Mouse (Mus musculus) myocyte (in vitro differentiated cells): Measurements from ENCODE around the gene Ptcd3.

Experiments used
- E2F4 ChIP-seq: IDR thresholded peaks from one replicate; pipeline ENCODE4 v1.6.1; 2011; ENCODE audit warnings: mild to moderate bottlenecking, control low read depth, moderate library complexity; ENCODE audit not compliant: insufficient read depth
- MAX ChIP-seq: IDR thresholded peaks from one replicate; pipeline ENCODE4 v1.6.1; 2011; ENCODE audit warnings: low read depth, mild to moderate bottlenecking, control low read depth
- POLR2A ChIP-seq: IDR thresholded peaks from one replicate; pipeline ENCODE4 v1.6.1; 2011; ENCODE audit warnings: low read depth, mild to moderate bottlenecking, control low read depth, moderate library complexity; ENCODE audit not compliant: insufficient read length
- REST ChIP-seq: IDR thresholded peaks from one replicate; pipeline ENCODE4 v1.6.1; 2011; ENCODE audit warnings: mild to moderate bottlenecking, control low read depth, moderate library complexity; ENCODE audit not compliant: insufficient read depth, insufficient read length
- TCF3 ChIP-seq: IDR thresholded peaks from one replicate; pipeline ENCODE4 v1.6.1; 2011; ENCODE audit warnings: low read depth, control low read depth; ENCODE audit not compliant: insufficient read length
- USF1 ChIP-seq: IDR thresholded peaks from one replicate; pipeline ENCODE4 v1.6.1; 2011; ENCODE audit warnings: low read depth, mild to moderate bottlenecking, control low read depth, moderate library complexity

- TF ChIP-seq POLR2A = no peak
- no peak for TF ChIP-seq USF1
- no peak for TF ChIP-seq TCF3
- no peak for TF ChIP-seq E2F4
- no peak for TF ChIP-seq REST
- no peak for TF ChIP-seq MAX
Measured at GRCm38 (mm10) chr6:71911686-71912450, 3.3 kb upstream of the Ptcd3 start.
